Mouse (Mus musculus): ENCODE data around the gene Malrd1.

Malrd1 gene

GRCm38 (mm10) chr2:15526241-15526924, at the start of gene Malrd1:
Gene Malrd1 (plus strand): TSS chr2:15526479.
- WGBS = 88% methylated on average over 2 of the region's 2 CpGs

GRCm38 (mm10) chr2:15538643-15539042, 12.4 kb downstream of the Malrd1 start:
- WGBS = 66% methylated on average over 1 of the region's 1 CpGs

- WGBS = 72% methylated on average over 4 of the region's 4 CpGs
Observed at GRCm38 (mm10) chr2:15613327-15613948, 87.2 kb downstream of the Malrd1 start.

GRCm38 (mm10) chr2:15614026-15614425, 87.7 kb downstream of the Malrd1 start:
- 81% methylated on average over 5 of the region's 5 CpGs for WGBS

GRCm38 (mm10) chr2:15635761-15636160, 109.5 kb downstream of the Malrd1 start:
- WGBS = 88% methylated on average over 1 of the region's 1 CpGs

- 63% methylated on average over 1 of the region's 1 CpGs for WGBS
Observed at GRCm38 (mm10) chr2:15643864-15644263, 117.6 kb downstream of the Malrd1 start.

GRCm38 (mm10) chr2:15656388-15656787, 130.1 kb downstream of the Malrd1 start:
- 75% methylated on average over 1 of the region's 1 CpGs for WGBS

- 73% methylated on average over 3 of the region's 3 CpGs for WGBS
Observed at GRCm38 (mm10) chr2:15702977-15703376, 176.7 kb downstream of the Malrd1 start.

- 53% methylated on average over 1 of the region's 1 CpGs for WGBS
Observed at GRCm38 (mm10) chr2:15740945-15741344, 214.7 kb downstream of the Malrd1 start.

GRCm38 (mm10) chr2:15744979-15745688, 218.9 kb downstream of the Malrd1 start:
- WGBS = 83% methylated on average over 4 of the region's 4 CpGs

GRCm38 (mm10) chr2:15784818-15785217, 258.5 kb downstream of the Malrd1 start:
- 85% methylated on average over 2 of the region's 2 CpGs for WGBS

GRCm38 (mm10) chr2:15815724-15816123, 289.4 kb downstream of the Malrd1 start:
- WGBS = 88% methylated on average over 1 of the region's 1 CpGs

GRCm38 (mm10) chr2:15869380-15869779, 343.1 kb downstream of the Malrd1 start:
- 30% methylated on average over 7 of the region's 7 CpGs for WGBS

- 59% methylated on average over 1 of the region's 1 CpGs for WGBS
Observed at GRCm38 (mm10) chr2:15893418-15894120, 367.3 kb downstream of the Malrd1 start.

- 41% methylated on average over 3 of the region's 3 CpGs for WGBS
Observed at GRCm38 (mm10) chr2:15925432-15925831, 399.2 kb downstream of the Malrd1 start.

GRCm38 (mm10) chr2:15926041-15926440, 399.8 kb downstream of the Malrd1 start:
- WGBS = 67% methylated on average over 1 of the region's 1 CpGs

- WGBS = 85% methylated on average over 1 of the region's 1 CpGs
Observed at GRCm38 (mm10) chr2:15931479-15931878, 405.2 kb downstream of the Malrd1 start.

- WGBS = 53% methylated on average over 1 of the region's 1 CpGs
Observed at GRCm38 (mm10) chr2:15932340-15932739, 406.1 kb downstream of the Malrd1 start.

- 61% methylated on average over 2 of the region's 2 CpGs for WGBS
Observed at GRCm38 (mm10) chr2:16002925-16003324, 476.6 kb downstream of the Malrd1 start.

- WGBS = 88% methylated on average over 2 of the region's 2 CpGs
Observed at GRCm38 (mm10) chr2:16017046-16017445, 490.8 kb downstream of the Malrd1 start.

- 40% methylated on average over 12 of the region's 12 CpGs for WGBS
Observed at GRCm38 (mm10) chr2:16029752-16030151, 503.5 kb downstream of the Malrd1 start.

- WGBS = 66% methylated on average over 4 of the region's 4 CpGs
Observed at GRCm38 (mm10) chr2:16031559-16031958, 505.3 kb downstream of the Malrd1 start.

All from cerebral cortex, adult 2 months (tissue).